Mouse (Mus musculus): Measurements from ENCODE around the gene Fam47e.
A peak's percentile ranks its signal among the peaks of the same experiment; 100 is the strongest.
"Not testable (repeated sequence)": the region's sequence is repeated elsewhere in the genome, so short reads cannot be mapped to it uniquely, and the experiment has no call there.

The Fam47e gene

GRCm38 (mm10) chr5:92554891-92555511 is at the start of gene Fam47e:
Gene Fam47e (plus strand): TSS chr5:92555069.
- peak; percentile 8 for DNase-seq (ENCODE audit: low read depth, low spot score)

- peak; percentile 92 for DNase-seq (ENCODE audit: low read depth, low spot score)
Measured at GRCm38 (mm10) chr5:92505402-92505865, 49.4 kb upstream of the Fam47e start.

DNA sequence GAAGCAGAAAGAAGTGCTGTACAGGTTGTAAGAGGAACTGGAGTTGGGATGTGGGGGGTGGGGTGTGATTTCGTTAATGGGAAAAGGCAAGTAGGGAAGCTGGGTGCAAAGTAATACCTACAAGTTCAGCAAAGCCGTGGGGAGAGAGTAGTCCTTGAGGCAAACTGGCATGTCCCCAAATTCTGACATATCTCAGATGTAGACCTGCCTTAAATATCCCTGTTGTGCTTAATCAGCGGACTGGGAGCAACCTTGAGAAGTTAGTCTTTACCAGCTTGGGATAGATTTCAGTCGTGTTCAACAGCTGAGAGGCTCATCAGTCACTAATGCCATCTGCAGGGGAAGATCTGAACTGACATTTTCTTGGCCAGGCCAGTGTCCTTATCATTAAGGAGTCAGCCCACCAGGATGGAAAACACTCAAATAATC is 48.6 kb upstream of the Fam47e start:
- DNase-seq (ENCODE audit: low read depth, low spot score) = peak; percentile 75

DNA sequence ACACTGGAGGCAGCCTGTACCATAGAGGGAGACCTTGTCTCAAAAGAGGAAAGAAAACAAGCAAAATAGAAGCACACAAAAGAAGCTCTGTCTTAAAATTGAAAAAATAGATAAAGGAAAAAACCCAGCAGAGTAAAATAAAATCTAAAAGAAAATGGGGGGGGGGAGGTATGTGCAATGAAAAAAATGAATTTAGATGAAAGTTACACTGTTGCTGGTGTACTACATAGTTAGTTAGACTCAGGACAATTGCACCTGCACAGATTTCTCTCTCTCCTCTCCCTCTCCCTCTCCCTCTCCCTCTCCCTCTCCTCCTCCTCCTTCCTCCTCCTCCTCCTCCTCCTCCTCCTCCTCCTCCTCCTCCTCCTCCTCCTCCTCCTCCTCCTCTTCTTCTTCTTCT is 48.1 kb upstream of the Fam47e start, which contains the start of gene Scarb2:
Scarb2 (minus strand) TSS at position 101 of the 400 bp plus-strand sequence.
- DNase-seq (ENCODE audit: low read depth, low spot score) = no peak

- DNase-seq (ENCODE audit: low read depth, low spot score) = no peak
Measured at GRCm38 (mm10) chr5:92508853-92509252, 46.0 kb upstream of the Fam47e start.

DNA sequence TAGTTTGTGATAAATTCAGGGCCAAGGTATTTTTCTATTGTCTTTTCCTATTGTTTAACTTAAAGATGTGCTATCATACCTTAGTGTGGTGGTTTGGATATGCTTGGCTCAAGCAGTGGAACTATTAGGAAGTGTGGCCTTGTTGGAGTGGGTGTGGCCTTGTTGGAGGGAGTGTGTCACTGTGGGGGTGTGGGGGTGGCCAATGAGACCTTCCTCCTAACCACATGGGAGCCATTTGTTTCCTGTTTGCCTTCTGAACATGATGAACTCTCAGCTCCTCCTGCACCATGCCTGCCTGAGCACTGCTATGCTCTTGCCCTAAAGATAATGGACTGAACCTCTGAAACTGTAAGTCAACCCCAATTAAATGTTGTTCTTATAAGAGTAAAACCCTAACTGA is 43.6 kb upstream of the Fam47e start:
- no peak for DNase-seq (ENCODE audit: low read depth, low spot score)

DNA sequence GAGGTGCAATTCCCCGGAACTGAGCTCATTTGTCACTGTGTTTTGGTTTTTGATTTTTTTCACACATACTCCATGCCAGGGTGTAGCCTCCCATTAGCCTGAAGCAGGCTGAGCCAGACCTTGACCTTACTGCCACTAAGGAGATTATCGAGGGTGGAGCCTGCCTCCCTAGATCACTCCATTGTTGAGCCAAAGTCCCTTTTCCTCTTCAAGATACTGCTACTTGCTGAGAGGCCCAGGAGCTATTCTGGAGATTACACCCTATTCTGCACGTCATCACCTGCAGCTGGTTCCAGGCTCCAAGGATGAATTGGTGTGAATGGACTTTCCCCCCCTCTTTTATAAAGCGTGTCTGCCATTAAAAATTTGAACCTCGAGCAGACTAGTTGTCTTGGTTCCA is 42.8 kb upstream of the Fam47e start:
- DNase-seq (ENCODE audit: low read depth, low spot score) = no peak

GRCm38 (mm10) chr5:92521131-92521530 is 33.7 kb upstream of the Fam47e start:
- DNase-seq (ENCODE audit: low read depth, low spot score) = not testable (repeated sequence)

DNA sequence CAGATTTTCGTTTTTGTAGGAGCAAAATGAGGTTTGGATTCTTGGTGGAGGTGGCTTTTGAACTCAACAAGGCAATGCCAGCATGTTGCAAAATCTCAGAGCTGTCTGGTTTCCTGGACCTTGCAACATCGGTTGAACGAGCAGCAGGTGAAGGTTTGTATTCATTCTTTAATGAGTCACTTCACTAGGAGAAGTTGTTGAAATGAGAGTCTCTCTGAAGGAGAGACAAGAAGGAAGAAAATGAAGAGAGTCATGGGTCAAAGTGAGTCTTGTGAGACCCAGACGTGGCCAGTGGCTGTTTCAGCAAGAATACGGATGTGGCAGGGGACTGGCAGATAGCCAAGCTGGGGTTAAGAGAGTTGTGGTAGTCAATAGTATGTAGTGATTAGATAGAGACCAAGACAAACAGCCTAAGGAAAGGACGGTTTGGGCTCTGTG is 30.0 kb upstream of the Fam47e start:
- DNase-seq (ENCODE audit: low read depth, low spot score) = no peak

GRCm38 (mm10) chr5:92539698-92540097 is 15.2 kb upstream of the Fam47e start:
- no peak for DNase-seq (ENCODE audit: low read depth, low spot score)

- DNase-seq (ENCODE audit: low read depth, low spot score) = no peak
Measured at GRCm38 (mm10) chr5:92552611-92553010, 2.3 kb upstream of the Fam47e start.

DNA sequence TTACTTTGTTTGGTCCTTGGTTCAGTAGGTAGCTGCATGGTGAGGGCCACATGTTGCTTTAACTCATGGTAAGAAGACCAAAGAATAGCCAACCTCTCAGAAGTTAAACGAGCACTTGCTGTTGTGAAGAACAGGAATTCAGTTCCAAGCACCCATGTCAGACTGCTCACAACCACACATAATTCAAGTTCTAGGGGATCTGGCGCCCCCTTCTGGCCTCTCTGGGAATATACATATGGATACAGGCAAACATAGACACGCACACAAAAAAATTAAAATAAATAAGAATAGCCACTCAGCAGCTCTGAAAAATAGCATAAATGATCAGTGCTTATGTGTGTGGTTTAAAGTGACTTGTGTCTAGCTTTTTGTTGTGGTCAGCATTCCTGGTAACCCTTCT is 930 bp upstream of the Fam47e start:
- DNase-seq (ENCODE audit: low read depth, low spot score) = peak; percentile 78

DNA sequence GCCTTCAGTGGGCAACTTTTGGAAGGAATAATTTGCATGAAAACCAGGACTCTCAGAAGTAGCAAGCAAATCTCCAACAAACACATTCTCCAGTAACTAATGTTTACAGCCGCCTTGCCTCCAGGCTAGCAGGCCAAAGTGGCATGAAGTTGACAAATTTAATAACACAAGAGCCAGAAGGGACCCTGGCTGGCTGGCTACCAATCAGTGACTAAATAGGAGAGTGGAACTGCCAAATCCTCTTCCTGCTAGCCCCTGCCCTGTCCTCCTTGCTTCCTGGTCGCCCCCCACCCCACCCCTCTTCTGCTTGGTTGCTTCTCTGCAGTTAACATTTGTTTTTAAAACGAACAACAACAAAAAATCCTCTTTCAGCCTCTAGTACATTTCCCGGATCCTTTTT is 426 bp upstream of the Fam47e start:
- no peak for DNase-seq (ENCODE audit: low read depth, low spot score)

GRCm38 (mm10) chr5:92555905-92556304 is 1.0 kb downstream of the Fam47e start:
- DNase-seq (ENCODE audit: low read depth, low spot score) = no peak

- no peak for DNase-seq (ENCODE audit: low read depth, low spot score)
Measured at GRCm38 (mm10) chr5:92557508-92557907, 2.6 kb downstream of the Fam47e start.

GRCm38 (mm10) chr5:92560201-92560600 is 5.3 kb downstream of the Fam47e start:
- DNase-seq (ENCODE audit: low read depth, low spot score) = no peak

DNA sequence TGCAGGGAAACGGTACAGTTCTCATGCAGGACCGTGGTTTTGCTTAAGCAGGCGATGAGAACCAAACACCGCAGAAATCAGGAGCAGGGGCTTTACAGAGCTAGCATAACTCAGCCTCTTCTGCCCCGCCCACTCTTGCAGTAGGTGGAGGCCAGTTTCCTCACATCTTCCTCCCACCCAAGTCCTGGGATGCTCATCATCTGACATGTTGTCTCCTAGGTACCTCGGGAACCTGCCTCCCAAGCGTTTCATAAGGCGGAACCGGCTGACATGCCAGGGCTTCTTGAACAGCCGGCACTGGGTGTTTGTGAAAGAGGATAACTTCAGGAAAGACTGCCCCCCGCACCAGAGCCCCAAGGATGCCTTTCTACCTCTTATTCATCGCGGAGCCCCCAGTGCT is 7.1 kb downstream of the Fam47e start:
- DNase-seq (ENCODE audit: low read depth, low spot score) = no peak

- no peak for DNase-seq (ENCODE audit: low read depth, low spot score)
Measured at GRCm38 (mm10) chr5:92571232-92571631, 16.4 kb downstream of the Fam47e start.

- no peak for DNase-seq (ENCODE audit: low read depth, low spot score)
Measured at GRCm38 (mm10) chr5:92579559-92579958, 24.7 kb downstream of the Fam47e start.

DNA sequence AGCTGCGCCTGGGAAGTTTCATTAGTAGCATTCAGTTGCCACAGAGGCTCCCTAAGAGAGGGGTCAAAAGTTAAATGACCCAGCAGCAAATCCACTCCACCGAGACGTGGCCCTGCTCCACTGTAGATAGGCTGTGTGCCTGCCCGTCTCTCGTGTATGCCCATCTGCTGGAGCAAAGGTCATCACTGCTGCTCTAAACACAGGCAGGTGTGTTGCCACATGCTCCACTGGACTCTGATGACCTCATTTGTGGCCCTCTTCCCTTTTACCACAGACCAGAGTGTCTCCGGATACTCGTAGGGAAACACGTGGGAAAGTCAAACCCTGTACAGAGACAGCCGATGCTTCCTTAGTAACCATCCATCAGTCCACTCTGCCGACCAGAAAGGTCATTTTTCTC is 31.1 kb downstream of the Fam47e start:
- DNase-seq (ENCODE audit: low read depth, low spot score) = no peak

- no peak for DNase-seq (ENCODE audit: low read depth, low spot score)
Measured at GRCm38 (mm10) chr5:92595026-92595425, 40.2 kb downstream of the Fam47e start.

GRCm38 (mm10) chr5:92596865-92597264 is 42.0 kb downstream of the Fam47e start:
- no peak for DNase-seq (ENCODE audit: low read depth, low spot score)

DNA sequence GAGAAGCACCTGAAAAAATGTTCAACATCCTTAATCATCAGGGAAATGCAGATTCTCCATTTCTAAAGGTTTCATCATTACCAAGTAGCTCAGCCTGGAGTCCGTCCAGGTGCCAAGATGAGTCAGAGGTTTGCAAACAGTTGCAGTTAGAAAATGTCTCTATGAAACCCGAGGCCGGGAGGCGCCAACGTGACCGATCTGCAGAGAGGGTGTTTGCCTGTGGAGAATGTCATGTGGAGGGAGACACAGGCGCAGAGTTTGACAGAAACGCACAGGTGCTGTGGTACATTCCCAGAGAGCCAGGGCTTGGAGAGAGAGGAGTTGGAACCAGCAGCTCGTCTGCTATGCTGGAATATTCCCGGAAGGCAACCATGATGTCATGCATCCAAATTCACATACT is 44.2 kb downstream of the Fam47e start:
- DNase-seq (ENCODE audit: low read depth, low spot score) = no peak

Data from R1 (cell line).